Mouse (Mus musculus) hindbrain, embryonic 15.5 days (tissue): ENCODE results near the gene Enox1. TPM values are rescaled to one million over a fixed set of nuclear protein-coding genes. Genes with fewer than 3 reads are reported as not detected.
A peak's percentile ranks its signal among the peaks of the same experiment; 100 is the strongest.

ENCODE experiments used
- ATAC-seq: fragments of 200-750 bp; cut with Nextera tagmentation; 2 replicates; pipeline ENCODE4 v1.8.0; 2017; ENCODE audit warnings: low read depth, moderate number of reproducible peaks, moderate TSS enrichment; ENCODE audit not compliant: low FRiP score
- H3K27ac ChIP-seq: fragments of 300-500 bp; sonication (generic); replicated peaks from 2 replicates; pipeline ENCODE4 v1.5.1; 2015; ENCODE audit warnings: mild to moderate bottlenecking, inconsistent platforms
- H3K27me3 ChIP-seq: fragments of 300-500 bp; sonication (generic); 2 replicates; pipeline ENCODE4 v1.6.1; 2015; ENCODE audit warnings: control low read depth, inconsistent platforms
- H3K36me3 ChIP-seq: fragments of 300-500 bp; sonication (generic); 2 replicates; pipeline ENCODE4 v1.6.1; 2015; ENCODE audit warnings: control low read depth, inconsistent platforms
- H3K4me1 ChIP-seq: fragments of 300-500 bp; sonication (generic); replicated peaks from 2 replicates; pipeline ENCODE4 v1.6.1; 2015; ENCODE audit warnings: control low read depth, inconsistent platforms
- H3K4me2 ChIP-seq: fragments of 300-500 bp; sonication (generic); 2 replicates; pipeline ENCODE4 v1.6.1; 2015; ENCODE audit warnings: moderate library complexity, mild to moderate bottlenecking, inconsistent platforms
- H3K4me3 ChIP-seq: fragments of 300-500 bp; sonication (generic); 2 replicates; pipeline ENCODE4 v1.5.1; 2015; ENCODE audit warnings: mild to moderate bottlenecking, inconsistent platforms
- H3K9ac ChIP-seq: fragments of 300-500 bp; sonication (generic); 2 replicates; pipeline ENCODE4 v1.6.1; 2015; ENCODE audit warnings: inconsistent platforms
- H3K9me3 ChIP-seq: fragments of 300-500 bp; sonication (generic); 2 replicates; pipeline ENCODE4 v1.6.1; 2016; ENCODE audit warnings: control low read depth, inconsistent platforms
- WGBS: fragments of 180-500 bp; shearing (Covaris S2); methylation state at CpG from one replicate; pipeline ENCODE4 v1.1.7; 2015; 5-methylcytosine and 5-hydroxymethylcytosine counted together
- polyA plus RNA-seq: library from polyadenylated mRNA; unstranded; fragments of >200 nt; fragmentation: Nextera tagmentation; extraction: Ambion mirVana; gene quantifications from 2 replicates; pipeline ENCODE4 v1.2.1, GENCODE M21; 2015

Enox1 gene
- polyA plus RNA-seq, 1 experiment from 2014 or later = 43.5 TPM

- no peak for ATAC-seq
- Histone ChIP-seq H3K9me3 (no peaks in the 10 kb centered on the region), H3K4me2 (no peak overlapping the region), H3K36me3 (no peaks in the 10 kb centered on the region), H3K27ac (no peak overlapping the region), H3K4me3 (no peak overlapping the region), H3K27me3 (no peaks in the 10 kb centered on the region), H3K4me1 (peaks cover 6% of the 10 kb centered on the region; the same call in 1 of the 2 replicates), H3K9ac (no peak overlapping the region)
- WGBS = 57% methylated on average over 2 of the region's 2 CpGs
These were observed 195.3 kb downstream of the Enox1 start for GRCm38 (mm10) chr14:77351803-77352352.

- no peak overlapping the region for H3K9ac ChIP-seq
- no peak for ATAC-seq
- no peaks in the 10 kb centered on the region for H3K9me3 ChIP-seq
- H3K27ac ChIP-seq = no peak overlapping the region
- no peak overlapping the region for H3K4me3 ChIP-seq
- no peaks in the 10 kb centered on the region for H3K36me3 ChIP-seq
- H3K27me3 ChIP-seq = no peaks in the 10 kb centered on the region
- 88% methylated on average over 4 of the region's 4 CpGs for WGBS
- no peak overlapping the region for H3K4me2 ChIP-seq
- no peaks in the 10 kb centered on the region; the same call in 1 of the 2 replicates for H3K4me1 ChIP-seq
These were observed 206.1 kb downstream of the Enox1 start for GRCm38 (mm10) chr14:77362662-77363061.

GRCm38 (mm10) chr14:77368411-77368810 is 211.8 kb downstream of the Enox1 start:
- Histone ChIP-seq H3K36me3 (no peaks in the 10 kb centered on the region), H3K4me2 (no peak overlapping the region), H3K27me3 (no peaks in the 10 kb centered on the region), H3K9ac (no peak overlapping the region), H3K27ac (no peak overlapping the region), H3K4me1 (no peaks in the 10 kb centered on the region; the same call in 1 of the 2 replicates), H3K4me3 (no peak overlapping the region), H3K9me3 (no peaks in the 10 kb centered on the region)
- WGBS = 70% methylated on average over 8 of the region's 8 CpGs
- no peak for ATAC-seq

GRCm38 (mm10) chr14:77369070-77369469 is 212.5 kb downstream of the Enox1 start:
- Histone ChIP-seq H3K9me3 (no peaks in the 10 kb centered on the region), H3K4me3 (no peak overlapping the region), H3K36me3 (no peaks in the 10 kb centered on the region), H3K27me3 (no peaks in the 10 kb centered on the region), H3K27ac (no peak overlapping the region), H3K4me2 (no peak overlapping the region), H3K4me1 (no peaks in the 10 kb centered on the region; the same call in 1 of the 2 replicates), H3K9ac (no peak overlapping the region)
- 85% methylated on average over 2 of the region's 2 CpGs for WGBS
- ATAC-seq = no peak

GRCm38 (mm10) chr14:77370521-77370920 is 214.0 kb downstream of the Enox1 start:
- H3K9me3 ChIP-seq = no peaks in the 10 kb centered on the region
- H3K36me3 ChIP-seq = no peaks in the 10 kb centered on the region
- no peak for ATAC-seq
- H3K4me1 ChIP-seq = peaks cover 5% of the 10 kb centered on the region
- no peak overlapping the region for H3K27ac ChIP-seq
- WGBS = 88% methylated on average over 3 of the region's 3 CpGs
- no peak overlapping the region for H3K9ac ChIP-seq
- no peaks in the 10 kb centered on the region for H3K27me3 ChIP-seq
- no peak overlapping the region for H3K4me3 ChIP-seq
- no peak overlapping the region for H3K4me2 ChIP-seq

GRCm38 (mm10) chr14:77371977-77372376 is 215.4 kb downstream of the Enox1 start:
- Histone ChIP-seq H3K27ac (no peak overlapping the region), H3K36me3 (no peaks in the 10 kb centered on the region), H3K27me3 (no peaks in the 10 kb centered on the region), H3K4me3 (no peak overlapping the region), H3K9ac (no peak overlapping the region), H3K4me2 (no peak overlapping the region), H3K9me3 (no peaks in the 10 kb centered on the region), H3K4me1 (peaks cover 18% of the 10 kb centered on the region)
- ATAC-seq = no peak
- 64% methylated on average over 5 of the region's 5 CpGs for WGBS

- WGBS = 74% methylated on average over 3 of the region's 3 CpGs
- H3K36me3 ChIP-seq = no peaks in the 10 kb centered on the region
- H3K4me3 ChIP-seq = no peak overlapping the region
- no peak overlapping the region for H3K4me2 ChIP-seq
- no peak for ATAC-seq
- H3K9me3 ChIP-seq = no peaks in the 10 kb centered on the region
- H3K27ac ChIP-seq = no peak overlapping the region
- no peaks in the 10 kb centered on the region for H3K27me3 ChIP-seq
- peaks cover 28% of the 10 kb centered on the region for H3K4me1 ChIP-seq
- no peak overlapping the region for H3K9ac ChIP-seq
These were observed 216.6 kb downstream of the Enox1 start for GRCm38 (mm10) chr14:77373119-77373518.

GRCm38 (mm10) chr14:77375054-77375453 is 218.5 kb downstream of the Enox1 start:
- Histone ChIP-seq H3K27ac (no peak overlapping the region), H3K4me3 (no peak overlapping the region), H3K9ac (no peak overlapping the region), H3K36me3 (no peaks in the 10 kb centered on the region), H3K27me3 (no peaks in the 10 kb centered on the region), H3K9me3 (no peaks in the 10 kb centered on the region), H3K4me2 (no peak overlapping the region), H3K4me1 (peaks cover 32% of the 10 kb centered on the region)
- no peak for ATAC-seq
- WGBS = 64% methylated on average over 2 of the region's 2 CpGs

GRCm38 (mm10) chr14:77375618-77376017 is 219.1 kb downstream of the Enox1 start:
- H3K36me3 ChIP-seq = no peaks in the 10 kb centered on the region
- no peak overlapping the region for H3K9ac ChIP-seq
- H3K4me3 ChIP-seq = no peak overlapping the region
- H3K27me3 ChIP-seq = no peaks in the 10 kb centered on the region
- 47% methylated on average over 9 of the region's 9 CpGs for WGBS
- H3K4me2 ChIP-seq = no peak overlapping the region
- peaks cover 32% of the 10 kb centered on the region for H3K4me1 ChIP-seq
- H3K9me3 ChIP-seq = no peaks in the 10 kb centered on the region
- no peak overlapping the region for H3K27ac ChIP-seq
- no peak for ATAC-seq

GRCm38 (mm10) chr14:77376731-77377130 is 220.2 kb downstream of the Enox1 start:
- Histone ChIP-seq H3K4me2 (no peak overlapping the region), H3K27ac (no peak overlapping the region), H3K4me3 (no peak overlapping the region), H3K27me3 (no peaks in the 10 kb centered on the region), H3K4me1 (peaks cover 32% of the 10 kb centered on the region), H3K36me3 (no peaks in the 10 kb centered on the region), H3K9ac (no peak overlapping the region), H3K9me3 (no peaks in the 10 kb centered on the region)
- 82% methylated on average over 7 of the region's 7 CpGs for WGBS
- no peak for ATAC-seq

- Histone ChIP-seq H3K4me3 (no peak overlapping the region), H3K4me2 (peak overlapping the region; percentile 15; the same call in 1 of the 2 replicates), H3K36me3 (no peaks in the 10 kb centered on the region), H3K27ac (peak overlapping the region; percentile 27; the same call in 1 of the 2 replicates), H3K9ac (no peak overlapping the region), H3K4me1 (peaks cover 32% of the 10 kb centered on the region), H3K27me3 (no peaks in the 10 kb centered on the region), H3K9me3 (no peaks in the 10 kb centered on the region)
- ATAC-seq = no peak
- WGBS = 38% methylated on average over 3 of the region's 3 CpGs
These were observed 220.9 kb downstream of the Enox1 start for GRCm38 (mm10) chr14:77377439-77377838.

GRCm38 (mm10) chr14:77377873-77378272 is 221.3 kb downstream of the Enox1 start:
- H3K27me3 ChIP-seq = no peaks in the 10 kb centered on the region
- 12% methylated on average over 5 of the region's 5 CpGs for WGBS
- H3K36me3 ChIP-seq = no peaks in the 10 kb centered on the region
- H3K4me3 ChIP-seq = no peak overlapping the region
- H3K9me3 ChIP-seq = no peaks in the 10 kb centered on the region
- H3K4me2 ChIP-seq = peak overlapping the region; percentile 15; the same call in 1 of the 2 replicates
- H3K27ac ChIP-seq = peak overlapping the region; percentile 27; the same call in 1 of the 2 replicates
- H3K4me1 ChIP-seq = peaks cover 32% of the 10 kb centered on the region
- ATAC-seq = 0 out of 2 replicates have a peak, but pooled peaks have one; percentile 53
- no peak overlapping the region for H3K9ac ChIP-seq

- no peak for ATAC-seq
- peaks cover 24% of the 10 kb centered on the region for H3K4me1 ChIP-seq
- WGBS = 14% methylated on average over 2 of the region's 2 CpGs
These were observed 225.0 kb downstream of the Enox1 start for GRCm38 (mm10) chr14:77381532-77381931.

More at GRCm38 (mm10) chr14:77381532-77381931, 225.0 kb downstream of the Enox1 start:
- H3K27ac ChIP-seq = no peak overlapping the region
- no peak overlapping the region for H3K9ac ChIP-seq
- no peaks in the 10 kb centered on the region for H3K27me3 ChIP-seq
- no peak overlapping the region for H3K4me2 ChIP-seq
- no peak overlapping the region for H3K4me3 ChIP-seq
- H3K36me3 ChIP-seq = no peaks in the 10 kb centered on the region
- no peaks in the 10 kb centered on the region for H3K9me3 ChIP-seq
